Mouse (Mus musculus) c-Kit-positive CD71-negative TER-119-negative erythroid progenitor cells, embryonic 14.5 days (primary cell): ENCODE measurements around the gene Adra2c.

Experiments
- DNase-seq: peaks from one replicate; pipeline ENCODE4 v3.0.0-alpha.2; 2013; ENCODE audit warnings: low read depth

Adra2c gene

GRCm38 (mm10) chr5:35311738-35312250, 33.7 kb downstream of the Adra2c start:
- no peak for DNase-seq

- no peak for DNase-seq
These were observed 35.2 kb downstream of the Adra2c start for GRCm38 (mm10) chr5:35313231-35313821.

GRCm38 (mm10) chr5:35313826-35314586, 35.9 kb downstream of the Adra2c start:
- DNase-seq = no peak

GRCm38 (mm10) chr5:35314629-35315028, 36.5 kb downstream of the Adra2c start:
- DNase-seq = no peak

- DNase-seq = no peak
These were observed 37.1 kb downstream of the Adra2c start for GRCm38 (mm10) chr5:35315204-35315603.

GRCm38 (mm10) chr5:35320650-35321049, 42.5 kb downstream of the Adra2c start:
- DNase-seq = no peak

- DNase-seq = no peak
These were observed 52.7 kb downstream of the Adra2c start for GRCm38 (mm10) chr5:35330822-35331221.
